Mouse (Mus musculus): ENCODE measurements around the gene Thyn1. TPM values are rescaled to one million over a fixed set of nuclear protein-coding genes. Genes with fewer than 3 reads are reported as not detected.

Thyn1 gene
- polyA plus RNA-seq, 1 experiment from 2014 or later = 170 TPM

Other genes starting within 250 kb of the Thyn1 start
- 1.9 and 3.1 TPM in 2 replicates for gene Glb1l2, start 193.2 kb upstream of the Thyn1 start, polyA plus RNA-seq (2014; fragmentation: Nextera tagmentation; extraction: Ambion mirVana)
- not detected in 2 replicates for gene Glb1l3, start 138.8 kb upstream of the Thyn1 start, polyA plus RNA-seq (2014; fragmentation: Nextera tagmentation; extraction: Ambion mirVana)
- not detected in 2 replicates for gene Gm1110, start 76.6 kb upstream of the Thyn1 start, polyA plus RNA-seq (2014; fragmentation: Nextera tagmentation; extraction: Ambion mirVana)
- gene Acad8, start 144 bp upstream of the Thyn1 start, polyA plus RNA-seq (2014; fragmentation: Nextera tagmentation; extraction: Ambion mirVana) = 33.3 and 35.9 TPM in 2 replicates
- 35.9 and 36.4 TPM in 2 replicates for gene Vps26b, start 30.4 kb downstream of the Thyn1 start, polyA plus RNA-seq (2014; fragmentation: Nextera tagmentation; extraction: Ambion mirVana)
- gene Ncapd3, start 30.5 kb downstream of the Thyn1 start, polyA plus RNA-seq (2014; fragmentation: Nextera tagmentation; extraction: Ambion mirVana) = 32.7 and 36.4 TPM in 2 replicates
- 60.0 and 63.4 TPM in 2 replicates for gene Jam3, start 155.7 kb downstream of the Thyn1 start, polyA plus RNA-seq (2014; fragmentation: Nextera tagmentation; extraction: Ambion mirVana)